Mouse (Mus musculus): ENCODE results near the gene Ube2r2. TPM values are rescaled to one million over a fixed set of nuclear protein-coding genes. Genes with fewer than 3 reads are reported as not detected.
A peak's percentile ranks its signal among the peaks of the same experiment; 100 is the strongest.

Gene Ube2r2
- 17.7 and 18.8 TPM in 2 replicates for polyA plus RNA-seq (2012; rRNA removed)

GRCm38 (mm10) chr4:41135711-41136453 lies at the start of gene Ube2r2:
TSS of gene Ube2r2 (plus strand) at chr4:41135743.
- Histone ChIP-seq H3K4me3 (ENCODE audit: control insufficient read depth, low read depth, low read length) (peak within 1 kb of the TSS; percentile 100), H3K27me3 (ENCODE audit: control insufficient read depth, insufficient read depth, low read length) (no peaks in the 10 kb centered on the region), H3K27ac (ENCODE audit: control insufficient read depth, insufficient read depth, low read depth, low read length) (peak within 1 kb of the TSS; percentile 97), H3K4me1 (ENCODE audit: control insufficient read depth, insufficient read depth, low read length) (peaks cover 8% of the 10 kb centered on the region), H3K36me3 (ENCODE audit: control insufficient read depth, insufficient read depth, low read length) (no peaks in the 10 kb centered on the region)
- TF ChIP-seq CTCF (IDR thresholded peaks at IDR 0.05; ENCODE audit: control insufficient read depth, insufficient read depth, insufficient replicate concordance, low read depth, low read length) = no peak

GRCm38 (mm10) chr4:41086947-41087346 lies 48.6 kb upstream of the Ube2r2 start:
- no peaks in the 10 kb centered on the region for H3K36me3 ChIP-seq (ENCODE audit: control insufficient read depth, insufficient read depth, low read length)
- no peaks in the 10 kb centered on the region for H3K27me3 ChIP-seq (ENCODE audit: control insufficient read depth, insufficient read depth, low read length)
- H3K4me1 ChIP-seq (ENCODE audit: control insufficient read depth, insufficient read depth, low read length) = no peaks in the 10 kb centered on the region
- no peak for TF ChIP-seq CTCF (IDR thresholded peaks at IDR 0.05; ENCODE audit: control insufficient read depth, insufficient read depth, insufficient replicate concordance, low read depth, low read length)
- no peak for TF ChIP-seq POLR2A (IDR thresholded peaks at IDR 0.05; ENCODE audit: control insufficient read depth, low read depth, low read length)
- H3K27ac ChIP-seq (ENCODE audit: control insufficient read depth, insufficient read depth, low read depth, low read length) = no peak overlapping the region
- no peak overlapping the region for H3K4me3 ChIP-seq (ENCODE audit: control insufficient read depth, low read depth, low read length)

DNA sequence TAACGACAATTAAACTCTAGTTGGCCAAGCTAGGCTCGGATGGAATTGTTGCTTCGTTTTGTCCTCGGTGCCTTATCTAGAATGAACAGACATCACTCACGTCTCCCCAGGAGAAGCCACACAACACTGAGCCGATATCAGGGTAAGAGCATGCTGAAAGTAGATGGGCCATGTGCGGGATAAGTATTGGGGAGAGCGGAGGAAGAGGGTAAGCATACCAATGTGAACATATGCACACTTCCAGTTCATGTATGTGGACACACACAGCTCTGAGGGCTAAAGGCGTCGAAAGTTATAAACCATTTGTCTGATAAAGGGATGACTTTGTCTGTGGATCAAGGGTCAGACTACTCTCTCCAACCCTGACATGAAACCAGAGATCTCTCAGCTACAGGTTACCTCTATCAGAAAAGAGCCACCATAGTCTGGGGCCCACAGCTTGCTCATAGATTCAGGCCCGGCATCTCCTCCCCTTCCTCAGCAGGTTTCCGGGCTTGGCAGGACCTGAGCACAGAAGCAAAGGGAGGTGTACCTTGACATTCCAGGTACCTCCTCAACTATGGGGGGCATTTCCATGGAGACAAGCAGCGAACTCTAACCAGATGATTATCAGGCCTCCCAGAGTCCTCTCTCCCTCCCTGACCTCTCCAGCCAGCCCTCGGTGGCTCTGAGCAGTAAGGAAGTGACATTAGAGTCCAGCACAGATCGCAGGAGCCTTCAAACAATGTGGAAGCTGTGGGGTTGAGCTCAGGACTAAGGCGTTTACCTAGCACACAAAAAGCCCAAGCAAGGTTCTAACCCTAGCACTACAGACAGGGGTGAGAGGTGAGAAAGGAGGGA lies 47.9 kb upstream of the Ube2r2 start:
- Histone ChIP-seq H3K4me3 (ENCODE audit: control insufficient read depth, low read depth, low read length) (no peak overlapping the region), H3K36me3 (ENCODE audit: control insufficient read depth, insufficient read depth, low read length) (no peaks in the 10 kb centered on the region), H3K4me1 (ENCODE audit: control insufficient read depth, insufficient read depth, low read length) (no peaks in the 10 kb centered on the region), H3K27me3 (ENCODE audit: control insufficient read depth, insufficient read depth, low read length) (no peaks in the 10 kb centered on the region), H3K27ac (ENCODE audit: control insufficient read depth, insufficient read depth, low read depth, low read length) (no peak overlapping the region)
- TF ChIP-seq POLR2A (IDR thresholded peaks at IDR 0.05; ENCODE audit: control insufficient read depth, low read depth, low read length) = no peak
- no peak for TF ChIP-seq CTCF (IDR thresholded peaks at IDR 0.05; ENCODE audit: control insufficient read depth, insufficient read depth, insufficient replicate concordance, low read depth, low read length)

DNA sequence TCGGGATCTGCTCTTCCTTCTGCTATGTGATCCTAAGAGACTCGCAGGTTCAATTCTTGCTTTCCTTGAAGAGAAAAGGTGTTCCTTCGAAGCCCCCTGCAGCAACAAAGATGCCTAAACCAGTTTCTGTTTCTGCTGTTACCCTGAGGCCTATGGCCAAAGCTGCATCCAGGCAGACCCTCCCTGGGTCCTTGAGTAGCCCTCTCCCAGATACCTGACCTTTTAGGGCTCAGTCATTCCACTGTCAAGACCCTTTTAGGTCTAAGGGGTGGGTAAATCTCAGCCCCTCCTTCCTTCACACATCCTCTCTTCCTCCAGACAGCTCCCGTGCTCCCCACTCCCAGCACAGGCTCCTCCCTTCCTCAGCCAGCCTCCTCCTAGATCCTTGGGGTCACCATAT lies 46.4 kb upstream of the Ube2r2 start:
- TF ChIP-seq CTCF (IDR thresholded peaks at IDR 0.05; ENCODE audit: control insufficient read depth, insufficient read depth, insufficient replicate concordance, low read depth, low read length) (no peak), POLR2A (IDR thresholded peaks at IDR 0.05; ENCODE audit: control insufficient read depth, low read depth, low read length) (no peak)
- Histone ChIP-seq H3K36me3 (ENCODE audit: control insufficient read depth, insufficient read depth, low read length) (no peaks in the 10 kb centered on the region), H3K4me1 (ENCODE audit: control insufficient read depth, insufficient read depth, low read length) (peaks cover 6% of the 10 kb centered on the region), H3K27ac (ENCODE audit: control insufficient read depth, insufficient read depth, low read depth, low read length) (no peak overlapping the region), H3K27me3 (ENCODE audit: control insufficient read depth, insufficient read depth, low read length) (no peaks in the 10 kb centered on the region), H3K4me3 (ENCODE audit: control insufficient read depth, low read depth, low read length) (no peak overlapping the region)

DNA sequence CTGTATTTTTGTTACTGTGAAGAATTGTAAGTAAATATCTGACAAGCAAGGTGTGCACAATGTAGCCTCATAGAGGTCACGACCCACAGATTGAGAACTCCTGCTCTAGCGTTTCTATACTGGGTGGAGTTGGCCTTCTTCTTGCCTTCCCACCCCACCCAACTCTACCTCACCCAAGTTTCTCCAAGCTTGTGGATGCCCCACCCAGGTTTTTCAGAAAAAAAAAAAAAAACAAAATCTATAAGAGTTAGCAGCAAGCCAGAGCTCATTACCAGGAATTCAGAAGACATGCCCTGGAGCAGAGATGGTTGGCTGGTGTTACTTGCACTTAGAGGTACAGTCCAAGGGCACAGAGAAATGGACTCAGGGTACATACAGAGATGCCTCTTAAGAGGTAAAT lies 45.8 kb upstream of the Ube2r2 start:
- Histone ChIP-seq H3K27ac (ENCODE audit: control insufficient read depth, insufficient read depth, low read depth, low read length) (no peak overlapping the region), H3K36me3 (ENCODE audit: control insufficient read depth, insufficient read depth, low read length) (no peaks in the 10 kb centered on the region)
- TF ChIP-seq CTCF (IDR thresholded peaks at IDR 0.05; ENCODE audit: control insufficient read depth, insufficient read depth, insufficient replicate concordance, low read depth, low read length) (no peak), POLR2A (IDR thresholded peaks at IDR 0.05; ENCODE audit: control insufficient read depth, low read depth, low read length) (no peak)

GRCm38 (mm10) chr4:41091391-41091790 lies 44.2 kb upstream of the Ube2r2 start:
- no peak overlapping the region for H3K27ac ChIP-seq (ENCODE audit: control insufficient read depth, insufficient read depth, low read depth, low read length)
- H3K27me3 ChIP-seq (ENCODE audit: control insufficient read depth, insufficient read depth, low read length) = no peaks in the 10 kb centered on the region
- TF ChIP-seq CTCF (IDR thresholded peaks at IDR 0.05; ENCODE audit: control insufficient read depth, insufficient read depth, insufficient replicate concordance, low read depth, low read length) = no peak
- TF ChIP-seq POLR2A (IDR thresholded peaks at IDR 0.05; ENCODE audit: control insufficient read depth, low read depth, low read length) = no peak
- no peak overlapping the region for H3K4me3 ChIP-seq (ENCODE audit: control insufficient read depth, low read depth, low read length)
- H3K4me1 ChIP-seq (ENCODE audit: control insufficient read depth, insufficient read depth, low read length) = peaks cover 6% of the 10 kb centered on the region
- no peaks in the 10 kb centered on the region for H3K36me3 ChIP-seq (ENCODE audit: control insufficient read depth, insufficient read depth, low read length)

More for the DNA sequence above, 45.8 kb upstream of the Ube2r2 start:
- H3K4me3 ChIP-seq (ENCODE audit: control insufficient read depth, low read depth, low read length) = no peak overlapping the region
- peaks cover 6% of the 10 kb centered on the region for H3K4me1 ChIP-seq (ENCODE audit: control insufficient read depth, insufficient read depth, low read length)
- H3K27me3 ChIP-seq (ENCODE audit: control insufficient read depth, insufficient read depth, low read length) = no peaks in the 10 kb centered on the region

GRCm38 (mm10) chr4:41092958-41093357 lies 42.6 kb upstream of the Ube2r2 start:
- Histone ChIP-seq H3K27ac (ENCODE audit: control insufficient read depth, insufficient read depth, low read depth, low read length) (no peak overlapping the region), H3K4me3 (ENCODE audit: control insufficient read depth, low read depth, low read length) (no peak overlapping the region), H3K36me3 (ENCODE audit: control insufficient read depth, insufficient read depth, low read length) (no peaks in the 10 kb centered on the region), H3K4me1 (ENCODE audit: control insufficient read depth, insufficient read depth, low read length) (peaks cover 12% of the 10 kb centered on the region), H3K27me3 (ENCODE audit: control insufficient read depth, insufficient read depth, low read length) (no peaks in the 10 kb centered on the region; the same call in 1 of the 2 replicates)
- TF ChIP-seq POLR2A (IDR thresholded peaks at IDR 0.05; ENCODE audit: control insufficient read depth, low read depth, low read length) = no peak
- no peak for TF ChIP-seq CTCF (IDR thresholded peaks at IDR 0.05; ENCODE audit: control insufficient read depth, insufficient read depth, insufficient replicate concordance, low read depth, low read length)

Measured in testis, adult 2 months (tissue).